Mouse (Mus musculus) CH12F3 (cell line): Measurements from ENCODE around the gene Gm42906.

ENCODE experiments used
- in situ Hi-C: fragments of 300-500 bp; cut with MboI; formaldehyde crosslinking; loops from 2 replicates; pipeline ENCODE4 v1.14.3; 2020; ENCODE audit warnings: low sequenced_read_pairs

The Gm42906 gene

DNA sequence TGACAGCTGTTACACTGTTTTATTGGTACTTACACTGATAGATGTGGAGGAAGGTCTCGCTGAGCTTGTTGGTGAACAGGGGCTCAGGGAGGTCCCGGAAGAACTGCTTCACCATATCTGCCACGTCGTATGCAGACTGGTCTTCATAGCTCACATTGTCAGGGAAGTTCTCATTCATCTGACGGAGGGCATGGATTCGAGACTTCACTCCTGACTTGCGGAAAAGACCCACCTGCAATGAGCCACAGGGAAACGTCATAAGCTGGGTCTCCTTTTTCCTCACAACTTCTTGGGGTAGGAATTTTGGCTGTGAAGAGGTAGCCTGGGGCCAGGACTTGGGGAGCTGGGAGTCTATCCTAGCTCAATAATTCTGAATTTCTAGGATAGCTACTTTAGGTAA lies 375.6 kb downstream of the Gm42906 start:
- in situ Hi-C loops: no loop called here

GRCm38 (mm10) chr5:151047488-151047887 lies 380.5 kb downstream of the Gm42906 start:
- in situ Hi-C loops: no loop called here

- in situ Hi-C loops: no loop called here
These were observed 381.0 kb downstream of the Gm42906 start for GRCm38 (mm10) chr5:151046917-151047316.

DNA sequence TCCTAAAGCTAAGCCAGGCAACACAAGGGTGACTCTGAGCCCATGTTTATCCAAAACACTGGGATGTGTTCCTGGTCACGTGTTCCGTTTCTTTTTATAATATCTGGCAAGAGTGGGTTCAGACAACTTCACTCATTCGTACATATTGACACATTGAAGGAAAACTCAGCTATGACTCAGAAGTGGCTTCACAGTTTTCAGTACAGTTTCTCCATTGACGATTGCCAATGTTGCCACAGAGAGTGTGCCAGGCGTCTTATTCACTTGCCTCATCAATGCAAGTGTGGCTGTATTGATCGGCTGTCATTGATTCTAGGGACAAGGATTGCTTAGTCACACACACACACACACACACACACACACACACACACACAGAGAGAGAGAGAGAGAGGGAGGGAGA lies 381.8 kb downstream of the Gm42906 start:
- in situ Hi-C loops: no loop called here

- in situ Hi-C loops: no loop called here
These were observed 385.1 kb downstream of the Gm42906 start for GRCm38 (mm10) chr5:151042911-151043310.

GRCm38 (mm10) chr5:151037871-151038270 lies 390.1 kb downstream of the Gm42906 start:
- in situ Hi-C loops: no loop called here

- in situ Hi-C loops: no loop called here
These were observed 393.0 kb downstream of the Gm42906 start for GRCm38 (mm10) chr5:151034715-151035512.

DNA sequence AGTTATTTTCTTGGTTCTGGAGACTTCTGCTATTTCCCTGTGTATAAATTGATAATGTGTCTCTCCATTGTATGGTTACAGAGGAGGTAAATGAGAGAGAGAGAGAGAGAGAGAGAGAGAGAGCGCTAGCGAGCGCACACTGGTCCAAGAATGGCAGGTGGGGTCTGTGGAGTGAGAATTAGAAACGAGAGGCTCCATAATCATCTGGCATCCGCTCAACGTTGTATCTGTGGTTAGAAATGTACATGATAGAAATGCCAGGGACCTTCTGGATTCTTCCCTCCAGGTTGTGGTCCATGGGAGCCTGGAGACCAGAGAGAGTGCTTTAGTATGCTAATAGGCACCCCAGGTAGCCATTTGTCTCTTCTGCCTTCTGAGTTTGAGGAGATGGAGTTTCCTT lies 399.1 kb downstream of the Gm42906 start:
- in situ Hi-C loops: no loop called here

GRCm38 (mm10) chr5:151027171-151027570 lies 400.8 kb downstream of the Gm42906 start:
- in situ Hi-C loops: no loop called here

DNA sequence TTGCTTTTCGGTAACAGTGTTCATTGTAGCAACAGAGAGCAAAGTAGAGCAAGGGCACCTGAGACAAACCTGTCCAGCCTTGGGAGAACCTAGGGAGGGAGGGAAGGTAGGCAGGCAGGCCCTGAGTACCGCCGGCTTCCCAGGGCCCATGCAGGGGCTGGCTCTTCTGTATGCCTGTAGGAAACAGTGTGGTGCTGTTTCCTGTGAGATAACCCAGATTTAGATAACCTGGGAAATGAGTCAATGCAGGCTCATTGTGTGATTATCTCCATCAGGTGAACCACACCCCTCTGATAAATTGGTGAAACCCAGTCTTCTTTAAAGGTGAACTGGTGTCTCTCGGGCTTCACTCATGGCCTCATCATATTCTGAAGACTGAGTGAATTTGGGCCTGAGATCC lies 401.9 kb downstream of the Gm42906 start:
- in situ Hi-C loops: no loop called here

GRCm38 (mm10) chr5:151024483-151024882 lies 403.5 kb downstream of the Gm42906 start:
- in situ Hi-C loops: no loop called here

GRCm38 (mm10) chr5:151023461-151023860 lies 404.5 kb downstream of the Gm42906 start:
- in situ Hi-C loops: no loop called here

DNA sequence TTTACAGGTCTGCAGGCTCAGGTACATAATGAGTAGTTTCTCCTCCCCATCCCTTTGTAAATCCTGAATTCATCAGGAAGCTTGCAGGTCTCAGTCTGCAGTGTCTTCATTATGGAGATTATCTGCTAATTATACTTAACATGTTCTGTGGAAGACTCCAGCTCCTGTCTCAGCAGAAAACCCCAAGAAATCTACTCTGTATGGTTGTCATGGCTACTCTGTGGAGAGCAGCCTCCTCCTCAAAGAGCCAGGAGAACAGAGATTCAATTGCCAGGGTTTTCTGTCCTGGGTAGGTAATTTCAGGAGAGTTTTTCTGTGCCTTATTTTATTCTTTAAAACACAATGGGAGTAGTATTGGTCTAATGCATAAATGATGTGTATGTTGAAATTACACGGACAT lies 405.0 kb downstream of the Gm42906 start:
- in situ Hi-C loops: no loop called here

DNA sequence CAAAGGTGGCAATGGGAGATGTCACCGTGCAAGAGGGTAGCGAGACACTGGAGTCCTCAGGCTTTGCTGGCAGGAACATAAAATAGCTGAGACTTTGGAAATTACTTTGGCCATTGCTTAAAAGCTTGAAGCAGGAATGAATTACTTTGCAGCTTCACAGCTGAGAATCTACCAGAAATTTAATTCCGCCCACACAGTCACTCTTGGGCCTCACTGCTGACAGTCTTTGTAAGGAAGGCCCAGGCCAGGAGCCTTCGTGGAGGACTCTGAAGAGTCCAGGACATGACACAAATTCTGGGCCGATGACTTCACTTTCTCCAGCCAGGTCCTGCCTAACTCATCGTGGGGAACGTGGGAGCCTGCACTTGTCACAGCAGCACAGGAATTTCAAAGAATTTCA lies 405.9 kb downstream of the Gm42906 start:
- in situ Hi-C loops: no loop called here

GRCm38 (mm10) chr5:151020831-151021230 lies 407.1 kb downstream of the Gm42906 start:
- in situ Hi-C loops: no loop called here

GRCm38 (mm10) chr5:151020031-151020820 lies 407.7 kb downstream of the Gm42906 start:
- in situ Hi-C loops: no loop called here

GRCm38 (mm10) chr5:151018959-151019358 lies 409.0 kb downstream of the Gm42906 start:
- in situ Hi-C loops: no loop called here

DNA sequence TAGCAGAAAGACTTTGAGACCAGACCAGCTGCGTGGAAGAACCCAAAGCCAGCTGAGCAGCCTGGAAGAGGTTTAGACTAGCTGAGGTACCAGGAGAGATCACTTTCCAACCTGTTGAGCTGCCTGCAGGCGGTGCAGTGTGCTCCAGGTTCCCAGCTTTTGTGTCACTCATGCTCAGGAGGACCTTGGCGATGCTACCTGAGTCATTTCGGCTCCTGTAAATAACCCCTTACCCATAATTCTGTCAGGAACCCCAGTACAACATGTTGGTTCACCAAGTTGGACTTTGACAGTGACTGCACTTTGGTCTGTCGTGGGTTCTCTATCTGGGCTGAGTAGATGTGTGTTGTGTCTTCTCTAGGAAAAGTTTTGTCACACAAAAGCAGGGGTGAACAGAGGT lies 409.5 kb downstream of the Gm42906 start:
- in situ Hi-C loops: no loop called here
